ENCODE assay signal across 25 mouse cellular contexts in genomic region chr17:86083207-86083606, GRCm38 (mm10).
A peak's percentile ranks its signal among the peaks of the same experiment; 100 is the strongest.
DNase-seq lines count a peak whose midpoint lies in the region; ATAC-seq and TF ChIP-seq lines count a peak whose summit lies in the region.
"Had no signal": no experiment of that assay in that cellular context is flagged by ENCODE, and none has a peak within 500 bp of the region (broad histone marks: within the 10 kb centered on the region; RNA-seq: fewer than 3 reads in every experiment).

No protein-coding gene starts in this region.

- peak; percentile 20 for DNase-seq in heart, postnatal 4 days
- DNase-seq in heart, embryonic 10.5 days (ENCODE audit: low spot score), result no peak
- peak; percentile 54 for DNase-seq in midbrain, embryonic 11.5 days (ENCODE audit: low spot score, missing footprints)
- peak; percentile 21 for DNase-seq in stomach, postnatal 0 days (ENCODE audit: low spot score)
- DNase-seq: adrenal gland, adult 8-10 months; B cell, adult 2 months; cerebellum, adult 8-10 months; gastrocnemius, postnatal 36 days; heart, adult 2 months; kidney, adult 11 months; layer of hippocampus, adult 9-11 months; right cerebral cortex, adult 18-20 months; right cerebral cortex, postnatal 4 days; thymus, postnatal 36 days had no signal

- no peak for ATAC-seq in midbrain, embryonic 11.5 days (ENCODE audit: low FRiP score)
- no peak for ATAC-seq in midbrain, embryonic 16.5 days
- peak; percentile 20; the same call in 1 of the 2 replicates for ATAC-seq in lung, embryonic 16.5 days (ENCODE audit: low read depth)
- no peak for ATAC-seq in stomach, postnatal 0 days (ENCODE audit: low FRiP score, low TSS enrichment)
- no peak for ATAC-seq in activated CD4-positive, CD25-positive, alpha-beta regulatory T cell, adult 4 months
- ATAC-seq: Patski had no signal

- H3K4me3 ChIP-seq in heart, embryonic 10.5 days, result no peak overlapping the region
- no peak overlapping the region for H3K4me3 ChIP-seq in midbrain, embryonic 11.5 days (ENCODE audit: low read depth, low read length)
- H3K4me3 ChIP-seq in midbrain, embryonic 16.5 days (ENCODE audit: low read depth, low read length), result no peak overlapping the region
- no peak overlapping the region for H3K4me3 ChIP-seq in lung, embryonic 16.5 days (ENCODE audit: low read length)
- no peak overlapping the region for H3K4me3 ChIP-seq in stomach, postnatal 0 days (ENCODE audit: low read depth, low read length)
- H3K4me3 ChIP-seq: forebrain, embryonic 10.5 days; heart, adult 2 months; hindbrain, embryonic 13.5 days; limb, embryonic 15.5 days; neural tube, embryonic 15.5 days had no signal

- 90% methylated on average over 7 of the region's 7 CpGs for WGBS in heart, embryonic 10.5 days
- 84% methylated on average over 7 of the region's 7 CpGs for WGBS in midbrain, embryonic 11.5 days
- WGBS in midbrain, embryonic 16.5 days, result 54% methylated on average over 7 of the region's 7 CpGs
- WGBS in lung, embryonic 16.5 days, result 48% methylated on average over 7 of the region's 7 CpGs
- 53% methylated on average over 7 of the region's 7 CpGs for WGBS in stomach, postnatal 0 days

- H3K27ac ChIP-seq in heart, embryonic 10.5 days, result no peak overlapping the region
- H3K27ac ChIP-seq in midbrain, embryonic 11.5 days (ENCODE audit: low read depth, low read length), result no peak overlapping the region
- H3K27ac ChIP-seq in midbrain, embryonic 16.5 days (ENCODE audit: low read length), result no peak overlapping the region
- H3K27ac ChIP-seq in lung, embryonic 16.5 days (ENCODE audit: low read length), result no peak overlapping the region
- no peak overlapping the region for H3K27ac ChIP-seq in stomach, postnatal 0 days (replicated peaks)
- H3K27ac ChIP-seq: forebrain, embryonic 10.5 days; heart, adult 2 months; hindbrain, embryonic 13.5 days; limb, embryonic 15.5 days; liver, embryonic 14.5 days; neural tube, embryonic 15.5 days had no signal

- H3K4me1 ChIP-seq in heart, embryonic 10.5 days, result 0 out of 2 replicates have a peak, but pooled peaks cover 4% of the 10 kb centered on the region
- H3K4me1 ChIP-seq in midbrain, embryonic 11.5 days (ENCODE audit: control insufficient read depth, insufficient read depth, low read length), result no peaks in the 10 kb centered on the region; the same call in 1 of the 2 replicates
- no peaks in the 10 kb centered on the region; the same call in 1 of the 2 replicates for H3K4me1 ChIP-seq in midbrain, embryonic 16.5 days (ENCODE audit: control insufficient read depth, insufficient read depth, low read length)
- H3K4me1 ChIP-seq in lung, embryonic 16.5 days (replicated peaks; ENCODE audit: control insufficient read depth, insufficient read depth, low read length), result 0 out of 2 replicates have a peak, but pooled peaks cover 2% of the 10 kb centered on the region
- H3K4me1 ChIP-seq in stomach, postnatal 0 days (replicated peaks; ENCODE audit: control insufficient read depth, insufficient read depth), result no peaks in the 10 kb centered on the region
- H3K4me1 ChIP-seq: neural tube, embryonic 15.5 days had no signal

- no peaks in the 10 kb centered on the region for H3K9me3 ChIP-seq in heart, embryonic 10.5 days
- no peaks in the 10 kb centered on the region for H3K9me3 ChIP-seq in midbrain, embryonic 11.5 days (ENCODE audit: control insufficient read depth, low read length)
- no peaks in the 10 kb centered on the region for H3K9me3 ChIP-seq in midbrain, embryonic 16.5 days (replicated peaks; ENCODE audit: control insufficient read depth, low read length, poor library complexity, severe bottlenecking)
- H3K9me3 ChIP-seq in lung, embryonic 16.5 days (ENCODE audit: control insufficient read depth, low read length), result no peaks in the 10 kb centered on the region
- H3K9me3 ChIP-seq in stomach, postnatal 0 days (ENCODE audit: control insufficient read depth, low read length), result no peaks in the 10 kb centered on the region
- H3K9me3 ChIP-seq: forebrain, embryonic 10.5 days; G1E; hindbrain, embryonic 13.5 days; limb, embryonic 15.5 days; neural tube, embryonic 15.5 days had no signal

- no peaks in the 10 kb centered on the region for H3K27me3 ChIP-seq in heart, embryonic 10.5 days (ENCODE audit: insufficient read depth, poor library complexity, severe bottlenecking)
- H3K27me3 ChIP-seq in midbrain, embryonic 11.5 days (ENCODE audit: control insufficient read depth, insufficient read depth, low read length), result no peaks in the 10 kb centered on the region
- no peaks in the 10 kb centered on the region for H3K27me3 ChIP-seq in midbrain, embryonic 16.5 days (ENCODE audit: control insufficient read depth, insufficient read depth, low read depth, low read length)
- H3K27me3 ChIP-seq in lung, embryonic 16.5 days (ENCODE audit: control insufficient read depth, insufficient read depth, low read depth, low read length), result no peaks in the 10 kb centered on the region
- H3K27me3 ChIP-seq in stomach, postnatal 0 days (ENCODE audit: control insufficient read depth, insufficient read depth, low read length), result no peaks in the 10 kb centered on the region
- H3K27me3 ChIP-seq: CH12.LX; hindbrain, embryonic 13.5 days; limb, embryonic 15.5 days; neural tube, embryonic 15.5 days; Patski had no signal

- no peak overlapping the region for H3K9ac ChIP-seq in midbrain, embryonic 11.5 days (ENCODE audit: low read length)
- no peak overlapping the region for H3K9ac ChIP-seq in midbrain, embryonic 16.5 days (ENCODE audit: low read depth, low read length)
- no peak overlapping the region for H3K9ac ChIP-seq in lung, embryonic 16.5 days (ENCODE audit: low read length)
- no peak overlapping the region for H3K9ac ChIP-seq in stomach, postnatal 0 days (ENCODE audit: low read length)
- H3K9ac ChIP-seq: hindbrain, embryonic 13.5 days; limb, embryonic 15.5 days; liver, embryonic 14.5 days; neural tube, embryonic 15.5 days had no signal

- no peak for TF ChIP-seq EP300 in stomach, postnatal 0 days (optimal IDR thresholded peaks at IDR 0.05)

- H3K4me2 ChIP-seq in midbrain, embryonic 11.5 days, result no peak overlapping the region
- H3K4me2 ChIP-seq in midbrain, embryonic 16.5 days (ENCODE audit: low read length), result no peak overlapping the region
- no peak overlapping the region for H3K4me2 ChIP-seq in lung, embryonic 16.5 days (ENCODE audit: low read depth, low read length)
- H3K4me2 ChIP-seq in stomach, postnatal 0 days (replicated peaks; ENCODE audit: low read depth), result no peak overlapping the region
- H3K4me2 ChIP-seq: hindbrain, embryonic 13.5 days; limb, embryonic 15.5 days; neural tube, embryonic 15.5 days had no signal

- TF ChIP-seq CTCF in stomach, postnatal 0 days (IDR thresholded peaks at IDR 0.05; ENCODE audit: low read depth), result no peak

- H3K36me3 ChIP-seq in heart, embryonic 10.5 days, result 0 out of 2 replicates have a peak, but pooled peaks cover 3% of the 10 kb centered on the region
- no peaks in the 10 kb centered on the region for H3K36me3 ChIP-seq in midbrain, embryonic 11.5 days (ENCODE audit: control insufficient read depth, insufficient read depth, low read length)
- 0 out of 2 replicates have a peak, but pooled peaks cover 4% of the 10 kb centered on the region for H3K36me3 ChIP-seq in midbrain, embryonic 16.5 days (ENCODE audit: control insufficient read depth, insufficient read depth, low read length)
- H3K36me3 ChIP-seq in lung, embryonic 16.5 days (ENCODE audit: control insufficient read depth, insufficient read depth, low read length), result no peaks in the 10 kb centered on the region
- H3K36me3 ChIP-seq in stomach, postnatal 0 days (ENCODE audit: control insufficient read depth, insufficient read depth, low read length), result no peaks in the 10 kb centered on the region
- H3K36me3 ChIP-seq: hindbrain, embryonic 13.5 days; limb, embryonic 15.5 days; neural tube, embryonic 15.5 days had no signal
